Mouse (Mus musculus) thymus, adult 2 months (tissue): ENCODE measurements around the gene Slc27a1. TPM values are rescaled to one million over a fixed set of nuclear protein-coding genes. Genes with fewer than 3 reads are reported as not detected.
A peak's percentile ranks its signal among the peaks of the same experiment; 100 is the strongest.

Source experiments
- DNase-seq: peaks from one replicate; pipeline ENCODE4 v3.0.0; 2021
- H3K27ac ChIP-seq: fragments of 200-500 bp; 2 replicates; pipeline ENCODE4 v1.5.1; 2012; ENCODE audit warnings: low read length, control low read depth; ENCODE audit not compliant: control insufficient read depth, insufficient read depth
- H3K27me3 ChIP-seq: fragments of 200-500 bp; 2 replicates; pipeline ENCODE4 v1.6.1; 2012; ENCODE audit warnings: mild to moderate bottlenecking, low read length, moderate library complexity, mixed read lengths; ENCODE audit not compliant: control insufficient read depth, insufficient read depth
- H3K36me3 ChIP-seq: fragments of 200-500 bp; 2 replicates; pipeline ENCODE4 v1.6.1; 2012; ENCODE audit warnings: mild to moderate bottlenecking, low read length, moderate library complexity; ENCODE audit not compliant: control insufficient read depth, insufficient read depth
- H3K4me1 ChIP-seq: fragments of 200-500 bp; replicated peaks from 2 replicates; pipeline ENCODE4 v1.6.1; 2012; ENCODE audit warnings: low read length; ENCODE audit not compliant: control insufficient read depth, insufficient read depth
- H3K4me3 ChIP-seq: fragments of 200-500 bp; 2 replicates; pipeline ENCODE4 v1.5.1; 2012; ENCODE audit warnings: mild to moderate bottlenecking, low read length, control low read depth, moderate library complexity; ENCODE audit not compliant: control insufficient read depth, insufficient read depth
- CTCF ChIP-seq: fragments of 200-500 bp; IDR thresholded peaks from 2 replicates; pipeline ENCODE4 v1.5.1; 2012; ENCODE audit warnings: mild to moderate bottlenecking, control low read depth, low read length, moderate library complexity, borderline replicate concordance; ENCODE audit not compliant: control insufficient read depth, poor library complexity, insufficient read depth; ENCODE audit errors: extremely low read depth
- POLR2A ChIP-seq: fragments of 200-500 bp; IDR thresholded peaks from 2 replicates; pipeline ENCODE4 v1.6.1; 2012; ENCODE audit warnings: mild to moderate bottlenecking, low read length, control low read depth, moderate library complexity; ENCODE audit not compliant: control insufficient read depth, poor library complexity, insufficient read depth; ENCODE audit errors: extremely low read depth
- WGBS: fragments of 180-500 bp; shearing (Covaris S2); methylation state at CpG from one replicate; pipeline ENCODE4 v1.1.7; 2018; 5-methylcytosine and 5-hydroxymethylcytosine counted together
- polyA plus RNA-seq: library from polyadenylated mRNA; depleted of rRNA; stranded (reverse); fragments of >200 nt; gene quantifications from 2 replicates; pipeline ENCODE4 v1.2.3, GENCODE M21; 2012

Gene Slc27a1
- polyA plus RNA-seq, 1 experiment: 176 TPM

GRCm38 (mm10) chr8:71543755-71544154 lies 24.9 kb upstream of the Slc27a1 start:
- WGBS: 95% methylated on average over 9 of the region's 9 CpGs
- Histone ChIP-seq H3K4me3 (no peak overlapping the region), H3K4me1 (peaks cover 29% of the 10 kb centered on the region), H3K27ac (no peak overlapping the region), H3K36me3 (no peaks in the 10 kb centered on the region), H3K27me3 (no peaks in the 10 kb centered on the region)
- TF ChIP-seq POLR2A: no peak
- TF ChIP-seq CTCF: no peak
- no peak for DNase-seq

DNA sequence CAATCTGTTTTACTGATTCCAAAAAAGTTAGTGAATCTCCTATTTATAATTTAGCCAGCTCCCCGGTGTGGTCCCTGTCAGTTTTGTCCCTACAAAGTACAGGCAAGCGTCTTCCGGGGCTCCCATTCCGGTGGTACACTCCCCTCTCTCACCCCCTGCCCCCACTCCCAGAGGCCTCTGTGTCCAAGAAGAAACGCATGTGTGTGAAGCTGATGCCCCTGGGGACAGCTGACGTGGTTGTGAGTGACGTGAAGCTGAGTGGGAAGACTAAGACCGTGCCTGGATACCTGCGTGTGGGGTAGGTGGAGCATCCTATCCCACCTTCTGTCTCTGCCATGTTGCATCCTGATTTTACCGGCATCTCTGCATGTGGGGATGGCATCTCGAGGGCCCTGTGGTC lies 23.6 kb upstream of the Slc27a1 start:
- peaks cover 31% of the 10 kb centered on the region for H3K4me1 ChIP-seq
- no peak for DNase-seq
- H3K27ac ChIP-seq: no peak overlapping the region
- TF ChIP-seq CTCF (no peak), POLR2A (no peak)
- H3K27me3 ChIP-seq: no peaks in the 10 kb centered on the region
- no peak overlapping the region for H3K4me3 ChIP-seq
- no peaks in the 10 kb centered on the region for H3K36me3 ChIP-seq
- 94% methylated on average over 11 of the region's 11 CpGs for WGBS

- Histone ChIP-seq H3K27ac (peak overlapping the region; percentile 39; the same call in 1 of the 2 replicates), H3K36me3 (no peaks in the 10 kb centered on the region), H3K4me3 (no peak overlapping the region), H3K4me1 (peaks cover 40% of the 10 kb centered on the region), H3K27me3 (no peaks in the 10 kb centered on the region)
- TF ChIP-seq POLR2A: no peak
- TF ChIP-seq CTCF: no peak
- DNase-seq: peak; percentile 71
- WGBS: 33% methylated on average over 7 of the region's 7 CpGs
These were observed 21.1 kb upstream of the Slc27a1 start for GRCm38 (mm10) chr8:71547590-71547989.

- Histone ChIP-seq H3K27ac (peak overlapping the region; percentile 3; the same call in 1 of the 2 replicates), H3K4me3 (no peak overlapping the region), H3K27me3 (no peaks in the 10 kb centered on the region), H3K36me3 (no peaks in the 10 kb centered on the region), H3K4me1 (peaks cover 43% of the 10 kb centered on the region)
- TF ChIP-seq POLR2A (no peak), CTCF (no peak)
- 71% methylated on average over 7 of the region's 7 CpGs for WGBS
- DNase-seq: peak; percentile 50
These were observed 17.9 kb upstream of the Slc27a1 start for GRCm38 (mm10) chr8:71550754-71551153.

- H3K27me3 ChIP-seq: no peaks in the 10 kb centered on the region
- H3K4me3 ChIP-seq: no peak overlapping the region
- 95% methylated on average over 6 of the region's 6 CpGs for WGBS
- no peak overlapping the region for H3K27ac ChIP-seq
- no peak for TF ChIP-seq CTCF
- TF ChIP-seq POLR2A: no peak
- DNase-seq: no peak
- no peaks in the 10 kb centered on the region for H3K36me3 ChIP-seq
- peaks cover 43% of the 10 kb centered on the region for H3K4me1 ChIP-seq
These were observed 15.9 kb upstream of the Slc27a1 start for GRCm38 (mm10) chr8:71552770-71553169.

GRCm38 (mm10) chr8:71554001-71554400 lies 14.7 kb upstream of the Slc27a1 start:
- no peak for DNase-seq
- Histone ChIP-seq H3K27me3 (no peaks in the 10 kb centered on the region), H3K36me3 (no peaks in the 10 kb centered on the region), H3K4me1 (peaks cover 45% of the 10 kb centered on the region), H3K4me3 (no peak overlapping the region), H3K27ac (no peak overlapping the region)
- 76% methylated on average over 6 of the region's 6 CpGs for WGBS
- TF ChIP-seq POLR2A: no peak
- TF ChIP-seq CTCF: no peak

DNA sequence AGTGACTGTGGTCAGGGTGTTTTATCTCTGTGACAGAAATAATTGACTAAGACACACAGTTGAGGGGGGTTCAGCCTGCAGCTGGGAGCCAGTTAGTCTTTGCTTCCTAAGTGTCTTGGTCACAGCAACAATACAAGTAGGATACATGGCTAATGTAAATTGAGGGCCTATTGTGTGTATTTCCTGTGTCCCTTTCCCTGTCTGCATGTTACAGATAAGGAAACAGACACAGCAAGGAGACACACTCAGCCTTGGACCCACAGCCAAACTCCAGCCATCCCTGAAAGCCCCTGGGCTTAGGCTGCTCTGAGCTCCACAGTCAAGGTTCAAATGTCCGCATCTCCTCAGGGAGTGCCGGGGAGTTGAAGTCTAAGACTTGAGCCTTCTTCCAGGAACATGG lies 14.0 kb upstream of the Slc27a1 start:
- no peak overlapping the region for H3K27ac ChIP-seq
- TF ChIP-seq CTCF (no peak), POLR2A (no peak)
- H3K27me3 ChIP-seq: no peaks in the 10 kb centered on the region
- H3K36me3 ChIP-seq: no peaks in the 10 kb centered on the region
- no peak for DNase-seq
- peaks cover 51% of the 10 kb centered on the region for H3K4me1 ChIP-seq
- 98% methylated on average over 2 of the region's 2 CpGs for WGBS
- no peak overlapping the region for H3K4me3 ChIP-seq
